In genomic region chr3:144604205-144604604, GRCm38 (mm10) we compare ENCODE assay signal across 18 mouse cellular contexts. TPM values are rescaled to one million over a fixed set of nuclear protein-coding genes. Genes with fewer than 3 reads are reported as not detected.
A peak's percentile ranks its signal among the peaks of the same experiment; 100 is the strongest.
DNase-seq lines count a peak whose midpoint lies in the region; ATAC-seq and TF ChIP-seq lines count a peak whose summit lies in the region.
"Had no signal": no experiment of that assay in that cellular context is flagged by ENCODE, and none has a peak within 500 bp of the region (broad histone marks: within the 10 kb centered on the region; RNA-seq: fewer than 3 reads in every experiment).

No protein-coding gene starts in this region.

- H3K9me3 ChIP-seq in heart, embryonic 10.5 days: no peaks in the 10 kb centered on the region
- H3K9me3 ChIP-seq in heart, embryonic 12.5 days (replicated peaks): peaks cover 3% of the 10 kb centered on the region; the same call in 1 of the 2 replicates
- no peaks in the 10 kb centered on the region for H3K9me3 ChIP-seq in lung, embryonic 14.5 days (ENCODE audit: low read depth, low read length)
- H3K9me3 ChIP-seq: forebrain, embryonic 13.5 days had no signal

- no peak for ATAC-seq in heart, embryonic 12.5 days (ENCODE audit: insufficient number of reproducible peaks, low FRiP score)
- peak; percentile 40; the same call in 1 of the 2 replicates for ATAC-seq in lung, embryonic 14.5 days (ENCODE audit: insufficient read depth)
- ATAC-seq: forebrain, embryonic 13.5 days; intestine, embryonic 16.5 days had no signal

- H3K9ac ChIP-seq in heart, embryonic 12.5 days: no peak overlapping the region
- H3K9ac ChIP-seq in lung, embryonic 14.5 days: no peak overlapping the region
- H3K9ac ChIP-seq: forebrain, embryonic 13.5 days; hindbrain, embryonic 14.5 days; liver, embryonic 14.5 days had no signal

- no peaks in the 10 kb centered on the region for H3K27me3 ChIP-seq in heart, embryonic 10.5 days (ENCODE audit: insufficient read depth, poor library complexity, severe bottlenecking)
- H3K27me3 ChIP-seq in heart, embryonic 12.5 days (replicated peaks): no peaks in the 10 kb centered on the region
- no peaks in the 10 kb centered on the region for H3K27me3 ChIP-seq in lung, embryonic 14.5 days (ENCODE audit: insufficient read depth, low read length)
- H3K27me3 ChIP-seq in myocyte (ENCODE audit: control insufficient read depth, insufficient read depth, insufficient read length): no peaks in the 10 kb centered on the region
- H3K27me3 ChIP-seq: forebrain, embryonic 13.5 days had no signal

- DNase-seq in heart, embryonic 10.5 days (ENCODE audit: low spot score): no peak
- DNase-seq in lung, embryonic 14.5 days: peak; percentile 44
- no peak for DNase-seq in lung, postnatal 14 days
- DNase-seq in NIH3T3 (ENCODE audit: low read depth): peak; percentile 84
- no peak for DNase-seq in retina, postnatal 1 day
- DNase-seq in left cerebral cortex, adult 18-20 months (ENCODE audit: low spot score in 2 of 2): no peak
- DNase-seq: adrenal gland, postnatal 25 days; cerebellum, adult 2 months; cerebellum, postnatal 36 days; lung, postnatal 36 days; right cerebral cortex, postnatal 4 days had no signal

- H3K4me1 ChIP-seq in heart, embryonic 10.5 days: peaks cover 15% of the 10 kb centered on the region
- H3K4me1 ChIP-seq in heart, embryonic 12.5 days (replicated peaks): peaks cover 23% of the 10 kb centered on the region
- H3K4me1 ChIP-seq in lung, embryonic 14.5 days (ENCODE audit: insufficient read depth): no peaks in the 10 kb centered on the region

- H3K27ac ChIP-seq in heart, embryonic 10.5 days: 0 out of 2 replicates have a peak overlapping the region, but pooled peaks have one; percentile 42
- H3K27ac ChIP-seq in heart, embryonic 12.5 days (ENCODE audit: poor library complexity, severe bottlenecking): no peak overlapping the region
- H3K27ac ChIP-seq in lung, embryonic 14.5 days (ENCODE audit: low read depth): no peak overlapping the region
- H3K27ac ChIP-seq: forebrain, embryonic 13.5 days; hindbrain, embryonic 14.5 days; kidney, postnatal 0 days; liver, embryonic 14.5 days had no signal

- TF ChIP-seq POLR2A in myocyte (IDR thresholded peaks at IDR 0.05; ENCODE audit: insufficient read length, low read depth): no peak

- H3K79me2 ChIP-seq in myocyte (ENCODE audit: control insufficient read depth, insufficient read depth): no peaks in the 10 kb centered on the region

- no peak overlapping the region for H3K4me3 ChIP-seq in heart, embryonic 10.5 days
- no peak overlapping the region for H3K4me3 ChIP-seq in heart, embryonic 12.5 days
- no peak overlapping the region for H3K4me3 ChIP-seq in lung, embryonic 14.5 days (ENCODE audit: low read depth, low read length)
- H3K4me3 ChIP-seq in myocyte: no peak overlapping the region
- H3K4me3 ChIP-seq: forebrain, embryonic 13.5 days had no signal

- WGBS in heart, embryonic 10.5 days: 61% methylated on average over 7 of the region's 7 CpGs
- 44% methylated on average over 7 of the region's 7 CpGs for WGBS in heart, embryonic 12.5 days
- 51% methylated on average over 7 of the region's 7 CpGs for WGBS in lung, embryonic 14.5 days

- peaks cover 16% of the 10 kb centered on the region; the same call in 1 of the 2 replicates for H3K36me3 ChIP-seq in heart, embryonic 10.5 days
- H3K36me3 ChIP-seq in heart, embryonic 12.5 days: peaks cover 25% of the 10 kb centered on the region
- H3K36me3 ChIP-seq in lung, embryonic 14.5 days (ENCODE audit: insufficient read depth): peaks cover 14% of the 10 kb centered on the region
- H3K36me3 ChIP-seq in myocyte (ENCODE audit: control insufficient read depth, insufficient read depth): no peaks in the 10 kb centered on the region

- H3K4me2 ChIP-seq in heart, embryonic 12.5 days: no peak overlapping the region
- H3K4me2 ChIP-seq in lung, embryonic 14.5 days: no peak overlapping the region
- H3K4me2 ChIP-seq in myocyte (ENCODE audit: low read depth): peak overlapping the region; percentile 68
- H3K4me2 ChIP-seq: forebrain, embryonic 13.5 days; hindbrain, embryonic 14.5 days had no signal

- no peak overlapping the region for H3ac ChIP-seq in myocyte (ENCODE audit: control insufficient read depth, insufficient read length)

- no peak for TF ChIP-seq CTCF in lung, embryonic 14.5 days (IDR thresholded peaks at IDR 0.05; ENCODE audit: low read depth)

TF ChIP-seq in myocyte, 11 proteins besides CTCF, POLR2A, EP300 and RAD21:
- TF ChIP-seq MYOG (IDR thresholded peaks at IDR 0.05; ENCODE audit: control insufficient read depth in 1 of 3, insufficient read depth in 1 of 3, insufficient read length in 2 of 3, low read depth in 2 of 3): no peak
- no peak for TF ChIP-seq CEBPB (IDR thresholded peaks at IDR 0.05; ENCODE audit: insufficient read depth, poor library complexity, severe bottlenecking)
- TF ChIP-seq USF1 (IDR thresholded peaks at IDR 0.05; ENCODE audit: low read depth): no peak
- no peak for TF ChIP-seq MYOD1 (IDR thresholded peaks at IDR 0.05; ENCODE audit: control insufficient read depth in 1 of 3, insufficient read length in 2 of 3, low read depth in 2 of 3)
- no peak for TF ChIP-seq POLR2AphosphoS2 (IDR thresholded peaks at IDR 0.05; ENCODE audit: insufficient read length, low read depth)
- no peak for TF ChIP-seq TCF12 (IDR thresholded peaks at IDR 0.05; ENCODE audit: insufficient read depth, poor library complexity, severe bottlenecking)
- TF ChIP-seq MAX (IDR thresholded peaks at IDR 0.05; ENCODE audit: low read depth): no peak
- no peak for TF ChIP-seq REST (IDR thresholded peaks at IDR 0.05; ENCODE audit: insufficient read depth, insufficient read length)
- no peak for TF ChIP-seq E2F4 (IDR thresholded peaks at IDR 0.05; ENCODE audit: insufficient read depth)
- TF ChIP-seq TCF3 (IDR thresholded peaks at IDR 0.05; ENCODE audit: insufficient read length, low read depth): no peak
- TF ChIP-seq SRF (IDR thresholded peaks at IDR 0.05; ENCODE audit: control insufficient read depth, insufficient read length, low read depth): no peak

RNA-seq across cellular contexts. Expression of gene Selenof, which starts 34.1 kb away (rescaled TPM):
- polyA plus RNA-seq in heart, embryonic 10.5 days (2016; fragmentation: Nextera tagmentation; extraction: Ambion mirVana): 459 and 498 TPM in 2 replicates
- polyA plus RNA-seq in heart, embryonic 12.5 days (2016; fragmentation: Nextera tagmentation; extraction: Ambion mirVana): 405 and 413 TPM in 2 replicates
- polyA plus RNA-seq in lung, embryonic 14.5 days (2014; fragmentation: Nextera tagmentation; extraction: Ambion mirVana): 497 and 531 TPM in 2 replicates
- polyA plus RNA-seq in myocyte (2012; fragmentation: generic; extraction: Trizol): 264 TPM
- 100 to 1,000 TPM; 212 TPM for total RNA-seq in left cerebral cortex, adult 18-20 months (2021)

RNA-seq across cellular contexts. Expression of gene Hs2st1, which starts 34.2 kb away (rescaled TPM):
- polyA plus RNA-seq in heart, embryonic 10.5 days (2016; fragmentation: Nextera tagmentation; extraction: Ambion mirVana): 8.6 and 14.0 TPM in 2 replicates
- 11.6 and 11.7 TPM in 2 replicates for polyA plus RNA-seq in heart, embryonic 12.5 days (2016; fragmentation: Nextera tagmentation; extraction: Ambion mirVana)
- 11.9 and 13.3 TPM in 2 replicates for polyA plus RNA-seq in lung, embryonic 14.5 days (2014; fragmentation: Nextera tagmentation; extraction: Ambion mirVana)
- polyA plus RNA-seq in myocyte (2012; fragmentation: generic; extraction: Trizol): 16.2 TPM
- 10 to 100 TPM; 50.8 to 51.1 TPM for total RNA-seq in left cerebral cortex, adult 18-20 months (2021)

Comparison
In these comparisons a context has a peak if more than half of its experiments do, and no peak if none do; other contexts are left out.
1. DNase-seq: peak in lung, embryonic 14.5 days (single experiment) and NIH3T3 (single experiment); none in heart, embryonic 10.5 days (single experiment), lung, postnatal 14 days (single experiment), retina, postnatal 1 day (single experiment) and left cerebral cortex, adult 18-20 months (0 of 2).